Mouse (Mus musculus) frontal cortex, adult 2 months (tissue): ENCODE measurements around the gene Prl3c1. TPM values are rescaled to one million over a fixed set of nuclear protein-coding genes. Genes with fewer than 3 reads are reported as not detected.
"Not testable (repeated sequence)": the region's sequence is repeated elsewhere in the genome, so short reads cannot be mapped to it uniquely, and the experiment has no call there.

Experiments
- DNase-seq, 2 experiments: peaks; one replicate each; pipeline ENCODE4 v3.0.0; 2022; ENCODE audit warnings: low spot score in 1 of 2; ENCODE audit errors: extremely low spot score in 1 of 2
- polyA plus RNA-seq: library from polyadenylated mRNA; depleted of rRNA; stranded (reverse); fragments of >200 nt; gene quantifications from 2 replicates; pipeline ENCODE4 v1.2.3, GENCODE M21; 2012; rRNA removed

The Prl3c1 gene
- not detected in 2 replicates for polyA plus RNA-seq

DNA sequence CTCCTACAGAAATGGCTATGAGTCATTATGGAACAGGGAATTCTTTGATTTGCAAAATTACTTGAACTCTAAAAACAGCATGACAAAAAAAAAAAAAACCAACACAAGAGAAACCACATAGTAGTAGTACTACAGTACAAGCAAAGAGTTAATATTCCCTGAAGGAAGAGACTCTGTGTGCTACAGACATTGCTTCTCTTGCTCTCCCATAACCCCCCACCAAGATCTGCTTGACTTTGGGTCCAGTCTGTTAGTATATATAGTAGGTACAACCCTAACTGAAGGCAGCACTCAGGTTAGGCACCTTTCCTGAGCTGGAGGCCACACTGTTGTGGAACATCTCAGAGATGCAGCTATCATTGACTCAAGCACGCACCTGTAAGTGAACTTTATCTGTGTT, at the start of gene Prl3c1:
Gene Prl3c1, plus strand, starts transcription at position 301 of the 400 bp plus-strand sequence.
- DNase-seq: no peak

DNA sequence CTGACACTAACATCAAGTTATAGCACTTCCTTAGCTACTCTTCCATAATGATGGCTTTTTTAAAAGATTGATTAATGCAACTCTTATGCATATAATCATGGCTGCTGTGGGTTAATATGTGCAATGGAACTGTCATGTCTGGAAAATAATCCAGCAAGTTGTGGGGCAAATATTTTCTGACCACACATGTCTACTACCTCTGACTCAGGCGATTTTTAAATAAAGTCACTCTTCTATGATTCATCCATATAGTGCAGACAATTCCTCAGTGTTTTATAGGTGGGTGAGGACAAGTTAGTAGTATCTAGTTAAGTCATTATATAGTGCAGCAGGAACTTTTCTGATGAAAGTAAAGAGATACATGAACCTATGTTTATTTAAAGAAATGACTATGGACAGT, 48.2 kb upstream of the Prl3c1 start:
- no peak for DNase-seq

DNA sequence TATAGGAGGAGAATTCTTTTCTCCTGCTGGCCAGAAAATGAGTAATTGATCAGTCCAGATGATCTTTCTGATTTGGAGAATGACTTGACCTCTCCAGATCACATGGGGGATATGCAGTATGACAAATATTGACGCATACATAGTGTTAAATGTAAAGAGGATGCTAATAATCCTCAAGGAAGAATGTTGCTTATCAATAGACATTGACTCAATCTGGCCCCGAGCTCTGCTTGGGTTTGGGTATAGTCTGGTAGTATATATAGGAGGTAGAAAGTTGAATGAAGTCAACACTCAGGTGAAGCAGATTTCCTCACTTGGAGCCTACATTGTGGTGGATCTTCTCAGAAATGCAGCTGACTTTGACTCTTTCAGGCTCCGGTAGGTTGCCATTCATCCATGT, 40.0 kb upstream of the Prl3c1 start, which contains the start of gene Prl3d3:
Gene Prl3d3, plus strand, starts transcription at position 301 of the 400 bp plus-strand sequence.
- DNase-seq: not testable (repeated sequence)

DNA sequence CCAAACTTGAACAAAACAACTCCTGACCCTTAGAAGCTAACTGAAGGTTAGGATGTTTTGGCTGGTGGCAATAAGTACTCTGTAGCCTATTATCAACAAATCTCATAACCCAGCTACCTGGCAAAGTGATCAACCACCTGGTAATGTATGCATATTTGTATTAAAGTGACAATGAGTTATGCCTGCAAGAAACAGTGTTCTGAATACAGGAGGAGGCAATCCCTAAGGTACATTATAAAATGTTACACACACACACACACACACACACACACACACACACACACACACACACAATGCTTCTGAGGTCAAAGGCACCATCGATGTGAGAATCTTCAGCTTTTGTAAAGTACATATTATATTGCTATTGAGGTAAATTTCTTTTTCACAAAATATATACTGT, 45.1 kb downstream of the Prl3c1 start, which contains the start of gene Prl3b1:
Gene Prl3b1, plus strand, starts transcription at position 301 of the 400 bp plus-strand sequence.
- DNase-seq: no peak

Other genes starting within 250 kb of the Prl3c1 start
- gene Prl, start 139.1 kb upstream of the Prl3c1 start, polyA plus RNA-seq: 0.34 TPM in 1 of 2 replicates, not detected in the other
- gene Prl3d1, start 102.5 kb upstream of the Prl3c1 start, polyA plus RNA-seq: 0.18 and 1.1 TPM in 2 replicates
- not detected in 2 replicates for gene Prl3d2, start 75.0 kb upstream of the Prl3c1 start, polyA plus RNA-seq
- not detected in 2 replicates for gene Prl3d3, start 39.9 kb upstream of the Prl3c1 start, polyA plus RNA-seq
- 25.7 and 68.4 TPM in 2 replicates for gene Prl3b1, start 45.2 kb downstream of the Prl3c1 start, polyA plus RNA-seq
- gene Prl3a1, start 62.8 kb downstream of the Prl3c1 start, polyA plus RNA-seq: not detected in 2 replicates
- gene Prl6a1, start 116.0 kb downstream of the Prl3c1 start, polyA plus RNA-seq: 0.28 and 0.63 TPM in 2 replicates
- 1.9 and 6.0 TPM in 2 replicates for gene Prl8a2, start 149.0 kb downstream of the Prl3c1 start, polyA plus RNA-seq
- gene Prl2b1, start 194.2 kb downstream of the Prl3c1 start, polyA plus RNA-seq: 4.4 and 12.1 TPM in 2 replicates
- 0.17 TPM in 1 of 2 replicates, not detected in the other for gene Prl8a6, start 242.0 kb downstream of the Prl3c1 start, polyA plus RNA-seq